Mouse (Mus musculus) stomach, postnatal 0 days (tissue): ENCODE measurements at regions not wholly inside any gene's neighbourhood (a gene's known extent, or its start where the extent isn't known, plus 50 kb on each side); places are given as distances from the start of the nearest gene placed in this dataset.

Experiments used
- CTCF ChIP-seq: IDR thresholded peaks from 2 replicates; pipeline ENCODE4 v1.5.1; 2016; ENCODE audit warnings: antibody characterized with exemption, low read depth, mild to moderate bottlenecking, moderate library complexity
- EP300 ChIP-seq: optimal IDR thresholded peaks from 2 replicates; pipeline ENCODE3; 2016; ENCODE audit warnings: antibody characterized with exemption

- TF ChIP-seq CTCF = no peak
- TF ChIP-seq EP300 = no peak
Observed at GRCm38 (mm10) chr12:9760818-9761217, 190.9 kb downstream of the Osr1 start.
